Mouse (Mus musculus): ENCODE data around the gene Cmtm1.
"Not testable (repeated sequence)": the region's sequence is repeated elsewhere in the genome, so short reads cannot be mapped to it uniquely, and the experiment has no call there.

- not testable (repeated sequence) for TF ChIP-seq CTCF (IDR thresholded peaks at IDR 0.05; ENCODE audit: control insufficient read depth, insufficient read depth, insufficient replicate concordance, low read depth, low read length); POLR2A (IDR thresholded peaks at IDR 0.05; ENCODE audit: control insufficient read depth, low read depth, low read length)
Measured at GRCm38 (mm10) chr8:104301577-104301976, 8.4 kb downstream of the Cmtm1 start.
